Mouse (Mus musculus): ENCODE data around the gene Tcf20. TPM values are rescaled to one million over a fixed set of nuclear protein-coding genes. Genes with fewer than 3 reads are reported as not detected.

The Tcf20 gene
- polyA plus RNA-seq, 1 experiment from 2014 or later = 4.0 TPM

- peaks cover 19% of the 10 kb centered on the region for H3K4me1 ChIP-seq
- no peak overlapping the region for H3K27ac ChIP-seq
- H3K9ac ChIP-seq = no peak overlapping the region
- ATAC-seq = no peak
- no peaks in the 10 kb centered on the region for H3K9me3 ChIP-seq (replicated peaks)
- WGBS (ENCODE audit: insufficient replicate concordance) = 25% methylated on average over 6 of the region's 6 CpGs
- no peaks in the 10 kb centered on the region for H3K36me3 ChIP-seq
- no peak overlapping the region for H3K4me3 ChIP-seq
- H3K27me3 ChIP-seq (replicated peaks) = peaks cover 67% of the 10 kb centered on the region
- H3K4me2 ChIP-seq = peak overlapping the region; percentile 40; the same call in 1 of the 2 replicates
Measured at GRCm38 (mm10) chr15:82967947-82968346, 19.7 kb downstream of the Tcf20 start.

- 0 out of 2 replicates have a peak overlapping the region, but pooled peaks have one; percentile 40 for H3K4me3 ChIP-seq
- whole genome bisulfite sequencing (ENCODE audit: insufficient replicate concordance) = 57% methylated on average over 14 of the region's 14 CpGs
- H3K4me1 ChIP-seq = peaks cover 15% of the 10 kb centered on the region
- no peaks in the 10 kb centered on the region for H3K36me3 ChIP-seq
- no peak overlapping the region for H3K9ac ChIP-seq
- no peak overlapping the region for H3K4me2 ChIP-seq
- H3K27ac ChIP-seq = no peak overlapping the region
- no peak for ATAC-seq
- H3K9me3 ChIP-seq (replicated peaks) = no peaks in the 10 kb centered on the region
- peaks cover 99% of the 10 kb centered on the region for H3K27me3 ChIP-seq (replicated peaks)
Measured at GRCm38 (mm10) chr15:82964266-82964825, 23.3 kb downstream of the Tcf20 start.

- no peak for ATAC-seq
- Histone ChIP-seq H3K27ac (no peak overlapping the region), H3K4me1 (peaks cover 9% of the 10 kb centered on the region), H3K9ac (no peak overlapping the region), H3K36me3 (no peaks in the 10 kb centered on the region), H3K4me2 (peak overlapping the region; percentile 43), H3K9me3 (replicated peaks) (no peaks in the 10 kb centered on the region), H3K4me3 (peak overlapping the region; percentile 40), H3K27me3 (replicated peaks) (peaks cover 99% of the 10 kb centered on the region)
- WGBS (ENCODE audit: insufficient replicate concordance) = 10% methylated on average over 5 of the region's 82 CpGs
Measured at GRCm38 (mm10) chr15:82963556-82964156, 24.0 kb downstream of the Tcf20 start.

- WGBS (ENCODE audit: insufficient replicate concordance) = 4% methylated on average over 39 of the region's 39 CpGs
Measured at GRCm38 (mm10) chr15:82963090-82963489, 24.6 kb downstream of the Tcf20 start.

DNA sequence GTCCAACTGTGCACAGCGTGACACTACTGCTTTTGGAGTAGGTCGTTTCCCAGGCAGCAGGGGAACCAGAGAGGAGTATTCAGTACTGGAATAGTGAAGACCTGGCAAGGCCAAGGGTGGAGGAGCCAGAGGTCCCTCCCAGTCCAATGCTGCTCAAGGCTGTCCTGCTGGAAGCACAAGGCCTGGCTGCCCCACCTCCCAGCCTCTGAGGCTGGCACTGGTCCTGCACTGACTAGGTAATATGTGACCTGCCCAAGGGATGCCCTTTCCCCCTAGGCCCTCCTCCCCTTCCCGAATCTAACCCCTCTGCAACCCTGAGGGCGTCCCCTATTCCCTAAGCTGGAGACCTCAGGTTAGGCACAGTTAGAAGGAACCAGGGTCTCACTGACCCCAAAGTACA is 25.1 kb downstream of the Tcf20 start:
- H3K4me3 ChIP-seq = no peak overlapping the region
- H3K9ac ChIP-seq = no peak overlapping the region
- no peaks in the 10 kb centered on the region for H3K36me3 ChIP-seq
- H3K4me2 ChIP-seq = peak overlapping the region; percentile 58; the same call in 1 of the 2 replicates
- H3K9me3 ChIP-seq (replicated peaks) = no peaks in the 10 kb centered on the region
- H3K27ac ChIP-seq = no peak overlapping the region
- no peaks in the 10 kb centered on the region; the same call in 1 of the 2 replicates for H3K4me1 ChIP-seq
- ATAC-seq = no peak
- WGBS (ENCODE audit: insufficient replicate concordance) = 26% methylated on average over 4 of the region's 4 CpGs
- H3K27me3 ChIP-seq (replicated peaks) = peaks cover 99% of the 10 kb centered on the region

More at GRCm38 (mm10) chr15:82963090-82963489, 24.6 kb downstream of the Tcf20 start:
- Histone ChIP-seq H3K27ac (no peak overlapping the region), H3K4me2 (peak overlapping the region; percentile 58), H3K4me3 (peak overlapping the region; percentile 52), H3K4me1 (peaks cover 3% of the 10 kb centered on the region; the same call in 1 of the 2 replicates), H3K27me3 (replicated peaks) (peaks cover 99% of the 10 kb centered on the region), H3K9me3 (replicated peaks) (no peaks in the 10 kb centered on the region), H3K9ac (no peak overlapping the region), H3K36me3 (no peaks in the 10 kb centered on the region)
- no peak for ATAC-seq

GRCm38 (mm10) chr15:82960786-82961561 is 26.7 kb downstream of the Tcf20 start:
- no peak for ATAC-seq
- 6% methylated on average over 24 of the region's 26 CpGs for WGBS (ENCODE audit: insufficient replicate concordance)
- Histone ChIP-seq H3K4me3 (no peak overlapping the region), H3K4me2 (peak overlapping the region; percentile 39), H3K36me3 (no peaks in the 10 kb centered on the region), H3K4me1 (peaks cover 6% of the 10 kb centered on the region; the same call in 1 of the 2 replicates), H3K9me3 (replicated peaks) (no peaks in the 10 kb centered on the region), H3K27ac (no peak overlapping the region), H3K9ac (no peak overlapping the region), H3K27me3 (replicated peaks) (peaks cover 99% of the 10 kb centered on the region)

GRCm38 (mm10) chr15:82959151-82959550 is 28.5 kb downstream of the Tcf20 start:
- Histone ChIP-seq H3K27me3 (replicated peaks) (peaks cover 97% of the 10 kb centered on the region), H3K4me3 (no peak overlapping the region), H3K9me3 (replicated peaks) (no peaks in the 10 kb centered on the region), H3K4me2 (no peak overlapping the region), H3K4me1 (peaks cover 6% of the 10 kb centered on the region; the same call in 1 of the 2 replicates), H3K36me3 (no peaks in the 10 kb centered on the region), H3K9ac (no peak overlapping the region), H3K27ac (no peak overlapping the region)
- WGBS (ENCODE audit: insufficient replicate concordance) = 40% methylated on average over 12 of the region's 12 CpGs
- ATAC-seq = no peak

DNA sequence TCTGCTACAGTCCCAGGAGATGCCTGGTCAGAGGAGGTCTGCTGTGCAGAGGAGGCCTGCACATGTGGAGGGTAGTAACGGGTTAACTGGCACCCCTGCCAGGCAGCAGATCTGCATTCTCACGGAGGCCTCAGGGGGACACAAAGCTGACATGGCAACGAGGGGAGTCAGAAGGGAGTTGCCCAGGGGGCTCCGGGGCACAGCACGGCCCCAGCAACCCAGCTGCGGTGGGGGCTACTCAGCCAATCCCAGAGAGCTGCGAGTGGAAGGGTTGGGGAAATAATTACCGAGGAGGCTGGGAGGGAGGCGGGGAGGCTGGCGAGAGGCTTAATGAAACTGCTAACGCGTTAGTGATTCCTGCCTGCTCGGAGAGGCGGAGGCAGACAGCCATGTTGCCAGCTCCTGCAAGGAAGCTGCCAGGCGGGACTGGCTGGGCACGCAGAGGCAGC is 29.4 kb downstream of the Tcf20 start:
- H3K4me3 ChIP-seq = no peak overlapping the region
- H3K36me3 ChIP-seq = no peaks in the 10 kb centered on the region
- no peak for ATAC-seq
- no peak overlapping the region for H3K4me2 ChIP-seq
- H3K9me3 ChIP-seq (replicated peaks) = no peaks in the 10 kb centered on the region
- no peak overlapping the region for H3K9ac ChIP-seq
- no peak overlapping the region for H3K27ac ChIP-seq
- H3K4me1 ChIP-seq = peaks cover 6% of the 10 kb centered on the region; the same call in 1 of the 2 replicates
- WGBS (ENCODE audit: insufficient replicate concordance) = 13% methylated on average over 16 of the region's 16 CpGs
- peaks cover 98% of the 10 kb centered on the region for H3K27me3 ChIP-seq (replicated peaks)

- peak; percentile 23; the same call in 1 of the 2 replicates for ATAC-seq
- H3K4me1 ChIP-seq = peaks cover 6% of the 10 kb centered on the region; the same call in 1 of the 2 replicates
- no peak overlapping the region for H3K4me3 ChIP-seq
- H3K36me3 ChIP-seq = no peaks in the 10 kb centered on the region
- H3K27me3 ChIP-seq (replicated peaks) = peaks cover 98% of the 10 kb centered on the region
- no peak overlapping the region for H3K4me2 ChIP-seq
- WGBS (ENCODE audit: insufficient replicate concordance) = 6% methylated on average over 4 of the region's 4 CpGs
- no peak overlapping the region for H3K9ac ChIP-seq
- H3K9me3 ChIP-seq (replicated peaks) = no peaks in the 10 kb centered on the region
- no peak overlapping the region for H3K27ac ChIP-seq
Measured at GRCm38 (mm10) chr15:82956721-82957120, 31.0 kb downstream of the Tcf20 start.

- H3K4me3 ChIP-seq = no peak overlapping the region
- peaks cover 6% of the 10 kb centered on the region; the same call in 1 of the 2 replicates for H3K4me1 ChIP-seq
- no peak for ATAC-seq
- no peak overlapping the region for H3K4me2 ChIP-seq
- H3K27me3 ChIP-seq (replicated peaks) = peaks cover 98% of the 10 kb centered on the region
- no peaks in the 10 kb centered on the region for H3K36me3 ChIP-seq
- H3K27ac ChIP-seq = no peak overlapping the region
- WGBS (ENCODE audit: insufficient replicate concordance) = 40% methylated on average over 3 of the region's 3 CpGs
- H3K9ac ChIP-seq = no peak overlapping the region
- H3K9me3 ChIP-seq (replicated peaks) = no peaks in the 10 kb centered on the region
Measured at GRCm38 (mm10) chr15:82956310-82956709, 31.4 kb downstream of the Tcf20 start.

GRCm38 (mm10) chr15:82955286-82955685 is 32.4 kb downstream of the Tcf20 start:
- H3K4me1 ChIP-seq = peaks cover 6% of the 10 kb centered on the region; the same call in 1 of the 2 replicates
- 67% methylated on average over 8 of the region's 8 CpGs for WGBS (ENCODE audit: insufficient replicate concordance)
- no peak overlapping the region for H3K4me3 ChIP-seq
- ATAC-seq = no peak
- no peaks in the 10 kb centered on the region for H3K36me3 ChIP-seq
- H3K4me2 ChIP-seq = no peak overlapping the region
- no peak overlapping the region for H3K9ac ChIP-seq
- peaks cover 98% of the 10 kb centered on the region for H3K27me3 ChIP-seq (replicated peaks)
- no peak overlapping the region for H3K27ac ChIP-seq
- H3K9me3 ChIP-seq (replicated peaks) = no peaks in the 10 kb centered on the region

GRCm38 (mm10) chr15:82954034-82954433 is 33.6 kb downstream of the Tcf20 start:
- no peak for ATAC-seq
- no peaks in the 10 kb centered on the region for H3K36me3 ChIP-seq
- H3K9me3 ChIP-seq (replicated peaks) = no peaks in the 10 kb centered on the region
- H3K27ac ChIP-seq = no peak overlapping the region
- H3K4me1 ChIP-seq = peaks cover 6% of the 10 kb centered on the region; the same call in 1 of the 2 replicates
- no peak overlapping the region for H3K9ac ChIP-seq
- 52% methylated on average over 5 of the region's 5 CpGs for WGBS (ENCODE audit: insufficient replicate concordance)
- H3K4me2 ChIP-seq = no peak overlapping the region
- peaks cover 98% of the 10 kb centered on the region for H3K27me3 ChIP-seq (replicated peaks)
- H3K4me3 ChIP-seq = no peak overlapping the region
